Mouse (Mus musculus) myocyte (in vitro differentiated cells): ENCODE measurements around the gene Rrnad1. TPM values are rescaled to one million over a fixed set of nuclear protein-coding genes. Genes with fewer than 3 reads are reported as not detected.

Experiments used
- H3K27me3 ChIP-seq: one replicate; pipeline ENCODE4 v1.6.1; 2011; ENCODE audit not compliant: control insufficient read depth, insufficient read depth, insufficient read length
- H3K36me3 ChIP-seq: one replicate; pipeline ENCODE4 v1.6.1; 2011; ENCODE audit not compliant: control insufficient read depth, insufficient read depth
- H3K4me2 ChIP-seq: one replicate; pipeline ENCODE4 v1.6.1; 2011; ENCODE audit warnings: low read depth, control low read depth
- H3K4me3 ChIP-seq: one replicate; pipeline ENCODE4 v1.5.1; 2011; ENCODE audit warnings: mild to moderate bottlenecking, control low read depth, moderate library complexity
- H3K79me2 ChIP-seq: one replicate; pipeline ENCODE4 v1.6.1; 2011; ENCODE audit not compliant: control insufficient read depth, insufficient read depth
- H3ac ChIP-seq: one replicate; pipeline ENCODE4 v1.6.1; 2011; ENCODE audit not compliant: control insufficient read depth, insufficient read length
- CEBPB ChIP-seq: IDR thresholded peaks from 2 replicates; pipeline ENCODE4 v1.6.1; 2011; ENCODE audit warnings: mild to moderate bottlenecking, moderate library complexity; ENCODE audit not compliant: poor library complexity, insufficient read depth, severe bottlenecking
- E2F4 ChIP-seq: IDR thresholded peaks from one replicate; pipeline ENCODE4 v1.6.1; 2011; ENCODE audit warnings: mild to moderate bottlenecking, control low read depth, moderate library complexity; ENCODE audit not compliant: insufficient read depth
- MAX ChIP-seq: IDR thresholded peaks from one replicate; pipeline ENCODE4 v1.6.1; 2011; ENCODE audit warnings: low read depth, mild to moderate bottlenecking, control low read depth
- MYOD1 ChIP-seq, 3 experiments: IDR thresholded peaks; one replicate each; pipeline ENCODE4 v1.6.1; 2011; ENCODE audit warnings: control low read depth in 2 of 3, low read depth in 2 of 3, mild to moderate bottlenecking in 2 of 3, moderate library complexity in 1 of 3; ENCODE audit not compliant: insufficient read length in 2 of 3, control insufficient read depth in 1 of 3
- MYOG ChIP-seq, 3 experiments: IDR thresholded peaks; one replicate each; pipeline ENCODE4 v1.6.1; 2011; ENCODE audit warnings: control low read depth in 2 of 3, low read depth in 2 of 3, mild to moderate bottlenecking in 2 of 3; ENCODE audit not compliant: insufficient read length in 2 of 3, control insufficient read depth in 1 of 3, insufficient read depth in 1 of 3
- POLR2A ChIP-seq: IDR thresholded peaks from one replicate; pipeline ENCODE4 v1.6.1; 2011; ENCODE audit warnings: low read depth, mild to moderate bottlenecking, control low read depth, moderate library complexity; ENCODE audit not compliant: insufficient read length
- POLR2AphosphoS2 ChIP-seq: IDR thresholded peaks from one replicate; pipeline ENCODE4 v1.6.1; 2011; ENCODE audit warnings: low read depth, control low read depth; ENCODE audit not compliant: insufficient read length
- REST ChIP-seq: IDR thresholded peaks from one replicate; pipeline ENCODE4 v1.6.1; 2011; ENCODE audit warnings: mild to moderate bottlenecking, control low read depth, moderate library complexity; ENCODE audit not compliant: insufficient read depth, insufficient read length
- SRF ChIP-seq: IDR thresholded peaks from one replicate; pipeline ENCODE4 v1.6.1; 2011; ENCODE audit warnings: low read depth; ENCODE audit not compliant: control insufficient read depth, insufficient read length
- TCF12 ChIP-seq: IDR thresholded peaks from one replicate; pipeline ENCODE4 v1.6.1; 2011; ENCODE audit warnings: mild to moderate bottlenecking, control low read depth; ENCODE audit not compliant: poor library complexity, insufficient read depth, severe bottlenecking
- TCF3 ChIP-seq: IDR thresholded peaks from one replicate; pipeline ENCODE4 v1.6.1; 2011; ENCODE audit warnings: low read depth, control low read depth; ENCODE audit not compliant: insufficient read length
- USF1 ChIP-seq: IDR thresholded peaks from one replicate; pipeline ENCODE4 v1.6.1; 2011; ENCODE audit warnings: low read depth, mild to moderate bottlenecking, control low read depth, moderate library complexity
- polyA plus RNA-seq: library from polyadenylated mRNA; unstranded; fragments of >200 nt; fragmentation: generic; extraction: Trizol; gene quantifications from one replicate; pipeline ENCODE4 v1.2.1, GENCODE M21; 2012; ENCODE audit warnings: missing spikeins

The Rrnad1 gene
- polyA plus RNA-seq, 1 experiment, result 7.0 TPM

DNA sequence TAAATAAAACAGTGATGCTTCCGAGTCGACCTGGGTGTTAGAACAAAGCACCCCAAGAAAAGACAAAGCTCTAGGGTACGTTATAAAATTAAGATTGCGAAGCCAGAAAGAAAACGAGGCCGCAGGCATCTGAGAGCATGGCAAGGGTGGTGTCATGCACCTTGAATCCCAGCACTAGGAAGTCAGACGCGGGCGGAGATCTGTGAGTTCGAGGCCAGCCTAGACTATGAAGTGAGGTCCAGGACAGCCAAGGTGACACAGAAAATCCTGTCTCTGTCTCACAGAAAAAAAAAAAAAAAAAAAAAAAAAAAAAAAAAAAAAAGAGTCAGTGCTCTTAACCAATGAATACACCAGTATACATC lies 44.5 kb downstream of the Rrnad1 start:
- peak overlapping the region; percentile 95 for H3K4me3 ChIP-seq
- H3K4me2 ChIP-seq, result peak overlapping the region; percentile 73
- H3ac ChIP-seq, result no peak overlapping the region
- no peaks in the 10 kb centered on the region for H3K36me3 ChIP-seq
- TF ChIP-seq E2F4 (no peak), CEBPB (no peak), SRF (no peak), USF1 (no peak), MYOG (IDR thresholded peaks at IDR 0.05; ENCODE audit: control insufficient read depth in 1 of 3, insufficient read depth in 1 of 3, insufficient read length in 2 of 3, low read depth in 2 of 3) (no peak), POLR2A (no peak), REST (no peak), POLR2AphosphoS2 (no peak), TCF12 (no peak)
- no peaks in the 10 kb centered on the region for H3K27me3 ChIP-seq
- peaks cover 39% of the 10 kb centered on the region for H3K79me2 ChIP-seq

DNA sequence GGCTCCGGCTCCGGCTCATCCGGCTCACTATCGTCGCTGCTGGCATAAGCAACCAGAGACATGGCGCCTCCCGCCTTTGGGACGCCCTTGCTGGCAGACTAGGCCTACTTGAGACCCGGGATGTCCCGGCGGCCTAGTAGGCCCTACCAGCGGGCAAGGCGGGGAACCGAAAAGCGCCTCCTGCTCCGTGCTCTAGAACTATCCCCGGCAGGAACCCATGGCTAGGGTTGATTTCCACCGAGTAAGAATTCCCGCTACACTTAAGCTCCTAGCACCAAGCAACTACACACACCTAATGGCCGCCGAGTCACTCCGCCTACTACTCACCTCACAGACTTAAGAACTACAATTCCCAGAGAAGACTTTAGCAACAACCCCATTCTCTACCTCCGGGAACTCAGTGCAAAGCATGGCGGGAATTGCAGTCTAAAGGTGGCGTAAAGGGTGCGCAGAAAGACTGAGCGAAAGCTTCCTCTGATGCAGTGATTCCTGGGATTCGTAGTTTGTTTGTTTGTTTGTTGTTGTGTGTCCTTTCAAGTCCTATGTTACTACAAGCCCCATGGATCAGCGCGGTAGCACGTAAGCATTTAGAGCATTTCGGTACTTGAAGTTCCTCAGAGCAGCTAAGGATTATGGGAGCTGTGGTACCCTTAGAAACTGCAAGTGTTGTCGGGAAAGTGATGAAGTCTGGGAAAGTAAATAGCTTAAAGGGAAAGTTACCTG lies 45.1 kb downstream of the Rrnad1 start, which contains the start of gene Prcc:
TSS of gene Prcc (minus strand) at position 328 of the 723 bp plus-strand sequence.
- no peaks in the 10 kb centered on the region for H3K27me3 ChIP-seq
- TF ChIP-seq USF1 (no peak), MAX (no peak), MYOG (IDR thresholded peaks at IDR 0.05; ENCODE audit: control insufficient read depth in 1 of 3, insufficient read depth in 1 of 3, insufficient read length in 2 of 3, low read depth in 2 of 3) (no peak), E2F4 (no peak), CEBPB (no peak), TCF3 (no peak), POLR2AphosphoS2 (no peak), SRF (no peak), POLR2A (no peak), MYOD1 (IDR thresholded peaks at IDR 0.05; ENCODE audit: control insufficient read depth in 1 of 3, insufficient read length in 2 of 3, low read depth in 2 of 3) (no peak), REST (no peak), TCF12 (no peak)
- H3ac ChIP-seq, result peak within 1 kb of the TSS; percentile 39
- H3K79me2 ChIP-seq, result peaks cover 44% of the 10 kb centered on the region
- peaks cover 5% of the 10 kb centered on the region for H3K36me3 ChIP-seq
- H3K4me3 ChIP-seq, result peak within 1 kb of the TSS; percentile 95
- peak within 1 kb of the TSS; percentile 89 for H3K4me2 ChIP-seq

DNA sequence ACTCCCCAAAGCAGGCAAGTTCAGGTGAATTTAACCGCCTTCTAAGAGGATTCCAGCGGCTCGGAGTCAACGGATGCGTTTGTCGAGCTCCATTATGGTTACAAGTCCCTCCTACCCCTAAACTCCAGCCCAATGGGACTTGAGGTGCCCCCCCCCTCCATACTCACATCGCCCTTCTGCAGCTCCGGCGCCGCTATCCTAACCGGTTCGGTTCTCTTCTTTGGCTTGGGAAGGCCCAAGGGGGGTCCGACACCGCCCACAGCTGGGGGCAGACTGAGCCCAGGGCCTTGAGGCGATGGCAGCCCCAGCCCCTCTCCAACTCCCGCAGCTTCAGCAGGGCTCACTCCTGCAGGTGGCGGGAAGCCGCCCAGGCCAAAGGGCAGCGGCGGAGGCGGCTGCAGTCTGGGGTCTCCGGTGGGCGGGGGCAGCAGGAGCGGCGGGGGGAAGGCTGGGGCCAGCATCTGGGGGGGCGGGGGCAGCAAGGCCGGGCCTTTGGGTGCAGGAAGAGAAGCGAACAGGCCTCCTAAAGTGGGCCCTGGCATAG lies 45.7 kb downstream of the Rrnad1 start:
- H3ac ChIP-seq, result peak overlapping the region; percentile 39
- H3K79me2 ChIP-seq, result peaks cover 51% of the 10 kb centered on the region
- H3K4me2 ChIP-seq, result peak overlapping the region; percentile 89
- peak overlapping the region; percentile 95 for H3K4me3 ChIP-seq
- no peak for TF ChIP-seq TCF3
- TF ChIP-seq CEBPB, result no peak
- TF ChIP-seq MAX, result no peak
- TF ChIP-seq TCF12, result no peak
- TF ChIP-seq POLR2A, result no peak
- TF ChIP-seq REST, result no peak
- TF ChIP-seq POLR2AphosphoS2, result no peak
- TF ChIP-seq MYOG (IDR thresholded peaks at IDR 0.05; ENCODE audit: control insufficient read depth in 1 of 3, insufficient read depth in 1 of 3, insufficient read length in 2 of 3, low read depth in 2 of 3), result no peak
- no peak for TF ChIP-seq E2F4
- peaks cover 11% of the 10 kb centered on the region for H3K36me3 ChIP-seq
- H3K27me3 ChIP-seq, result no peaks in the 10 kb centered on the region

DNA sequence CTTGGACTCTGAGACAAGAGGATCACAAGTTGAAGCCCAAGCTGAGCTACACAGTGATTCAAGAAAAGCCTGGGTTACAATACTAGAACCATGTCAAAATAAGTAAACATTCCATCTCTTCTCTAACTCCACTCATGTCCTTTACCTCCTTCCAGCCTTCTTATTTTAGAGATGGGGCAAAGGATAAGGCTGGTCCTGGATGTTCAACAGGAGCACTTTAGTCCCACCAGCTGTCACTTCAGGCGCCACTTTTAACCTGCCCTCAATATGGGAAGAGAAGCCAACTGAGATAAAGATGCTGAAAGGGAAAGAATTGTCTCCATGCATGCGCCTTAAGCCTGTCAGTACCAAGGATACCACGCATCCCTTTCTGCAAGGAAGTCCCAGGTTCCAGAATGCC lies 46.2 kb downstream of the Rrnad1 start:
- H3K4me3 ChIP-seq, result peak overlapping the region; percentile 95
- TF ChIP-seq E2F4 (no peak), SRF (no peak), USF1 (no peak), MAX (no peak), REST (no peak), MYOD1 (IDR thresholded peaks at IDR 0.05; ENCODE audit: control insufficient read depth in 1 of 3, insufficient read length in 2 of 3, low read depth in 2 of 3) (no peak), TCF3 (no peak), TCF12 (no peak), POLR2AphosphoS2 (no peak), POLR2A (no peak)
- peaks cover 53% of the 10 kb centered on the region for H3K79me2 ChIP-seq
- peak overlapping the region; percentile 39 for H3ac ChIP-seq
- H3K4me2 ChIP-seq, result peak overlapping the region; percentile 89
- H3K27me3 ChIP-seq, result no peaks in the 10 kb centered on the region
- H3K36me3 ChIP-seq, result peaks cover 12% of the 10 kb centered on the region
